Mouse (Mus musculus) NIH3T3 (cell line): ENCODE data around the gene E330034G19Rik.
"Not testable (repeated sequence)": the region's sequence is repeated elsewhere in the genome, so short reads cannot be mapped to it uniquely, and the experiment has no call there.

ENCODE experiments used
- DNase-seq: peaks from one replicate; pipeline ENCODE4 v3.0.0-alpha.2; 2012; ENCODE audit warnings: low read depth

Gene E330034G19Rik

GRCm38 (mm10) chr14:24292914-24293313, at the start of gene E330034G19Rik:
Gene E330034G19Rik, plus strand, starts transcription at chr14:24293214.
- DNase-seq: no peak

GRCm38 (mm10) chr14:24244330-24245176, 48.5 kb upstream of the E330034G19Rik start:
- DNase-seq: peak; percentile 59

GRCm38 (mm10) chr14:24245177-24246081, 47.6 kb upstream of the E330034G19Rik start, which contains the start of gene Dlg5:
Gene Dlg5, minus strand, starts transcription at chr14:24245920.
- peak; percentile 71 for DNase-seq

- no peak for DNase-seq
These were observed 43.1 kb upstream of the E330034G19Rik start for GRCm38 (mm10) chr14:24249926-24250325.

- DNase-seq: no peak
These were observed 41.7 kb upstream of the E330034G19Rik start for GRCm38 (mm10) chr14:24251326-24251725.

- DNase-seq: peak; percentile 70
These were observed 39.3 kb upstream of the E330034G19Rik start for GRCm38 (mm10) chr14:24253611-24254202.

GRCm38 (mm10) chr14:24255956-24256355, 37.1 kb upstream of the E330034G19Rik start:
- DNase-seq: no peak

GRCm38 (mm10) chr14:24260391-24260790, 32.6 kb upstream of the E330034G19Rik start:
- DNase-seq: no peak

- no peak for DNase-seq
These were observed 30.6 kb upstream of the E330034G19Rik start for GRCm38 (mm10) chr14:24262382-24262781.

GRCm38 (mm10) chr14:24262915-24263314, 30.1 kb upstream of the E330034G19Rik start:
- DNase-seq: no peak

GRCm38 (mm10) chr14:24269571-24269970, 23.4 kb upstream of the E330034G19Rik start:
- DNase-seq: peak; percentile 29

GRCm38 (mm10) chr14:24273575-24273974, 19.4 kb upstream of the E330034G19Rik start:
- peak; percentile 74 for DNase-seq

- peak; percentile 22 for DNase-seq
These were observed 17.5 kb upstream of the E330034G19Rik start for GRCm38 (mm10) chr14:24275534-24275933.

GRCm38 (mm10) chr14:24281278-24281677, 11.7 kb upstream of the E330034G19Rik start:
- peak; percentile 34 for DNase-seq

- DNase-seq: no peak
These were observed 10.7 kb upstream of the E330034G19Rik start for GRCm38 (mm10) chr14:24282276-24282675.

GRCm38 (mm10) chr14:24286136-24286535, 6.9 kb upstream of the E330034G19Rik start:
- no peak for DNase-seq

GRCm38 (mm10) chr14:24290726-24291125, 2.3 kb upstream of the E330034G19Rik start:
- DNase-seq: no peak

GRCm38 (mm10) chr14:24293631-24294030, 617 bp downstream of the E330034G19Rik start:
- no peak for DNase-seq

GRCm38 (mm10) chr14:24302126-24302525, 9.1 kb downstream of the E330034G19Rik start:
- DNase-seq: not testable (repeated sequence)

GRCm38 (mm10) chr14:24306667-24307066, 13.7 kb downstream of the E330034G19Rik start:
- DNase-seq: no peak

- peak; percentile 56 for DNase-seq
These were observed 14.1 kb downstream of the E330034G19Rik start for GRCm38 (mm10) chr14:24307146-24307545.

GRCm38 (mm10) chr14:24311110-24311509, 18.1 kb downstream of the E330034G19Rik start:
- DNase-seq: peak; percentile 80
